Mouse (Mus musculus) neural tube, embryonic 14.5 days (tissue): ENCODE results near the gene Isca1. TPM values are rescaled to one million over a fixed set of nuclear protein-coding genes. Genes with fewer than 3 reads are reported as not detected.

Experiments used
- ATAC-seq: fragments of 200-750 bp; cut with Nextera tagmentation; 2 replicates; pipeline ENCODE4 v1.8.0; 2017; ENCODE audit warnings: low read depth, mild to moderate bottlenecking, moderate TSS enrichment, moderate library complexity
- H3K27ac ChIP-seq: fragments of 300-500 bp; sonication (generic); 2 replicates; pipeline ENCODE4 v1.5.1; 2014; ENCODE audit warnings: low read depth, mild to moderate bottlenecking, control low read depth, low read length, moderate library complexity, mixed read lengths
- H3K27me3 ChIP-seq: fragments of 300-500 bp; sonication (generic); 2 replicates; pipeline ENCODE4 v1.6.1; 2014; ENCODE audit warnings: low read length; ENCODE audit not compliant: control insufficient read depth, insufficient read depth
- H3K36me3 ChIP-seq: fragments of 300-500 bp; sonication (generic); 2 replicates; pipeline ENCODE4 v1.6.1; 2014; ENCODE audit warnings: low read length, mixed read lengths; ENCODE audit not compliant: control insufficient read depth, insufficient read depth
- H3K4me1 ChIP-seq: fragments of 300-500 bp; sonication (generic); 2 replicates; pipeline ENCODE4 v1.6.1; 2014; ENCODE audit warnings: low read length; ENCODE audit not compliant: control insufficient read depth, insufficient read depth
- H3K4me2 ChIP-seq: fragments of 300-500 bp; sonication (generic); 2 replicates; pipeline ENCODE4 v1.6.1; 2014; ENCODE audit warnings: mild to moderate bottlenecking, low read depth, low read length, control low read depth
- H3K4me3 ChIP-seq: fragments of 300-500 bp; sonication (generic); 2 replicates; pipeline ENCODE4 v1.5.1; 2014; ENCODE audit warnings: low read depth, low read length, control low read depth, mixed read lengths
- H3K9ac ChIP-seq: fragments of 300-500 bp; sonication (generic); replicated peaks from 2 replicates; pipeline ENCODE4 v1.6.1; 2014; ENCODE audit warnings: low read depth, mild to moderate bottlenecking, control low read depth, low read length, mixed read lengths
- H3K9me3 ChIP-seq: fragments of 300-500 bp; sonication (generic); 2 replicates; pipeline ENCODE4 v1.6.1; 2016; ENCODE audit warnings: low read length; ENCODE audit not compliant: control insufficient read depth
- WGBS: fragments of 180-500 bp; shearing (Covaris S2); extraction: QIAGEN DNeasy Blood & Tissue Kit; methylation state at CpG from one replicate; pipeline ENCODE4 v1.1.7; 2014; 5-methylcytosine and 5-hydroxymethylcytosine counted together
- polyA plus RNA-seq: library from polyadenylated mRNA; unstranded; fragments of >200 nt; fragmentation: Nextera tagmentation; extraction: Ambion mirVana; gene quantifications from 2 replicates; pipeline ENCODE4 v1.2.1, GENCODE M21; 2014

Isca1 gene
- polyA plus RNA-seq, result 184 and 200 TPM in 2 replicates

GRCm38 (mm10) chr13:59769296-59770163 is at the start of gene Isca1:
TSS of gene Isca1 (minus strand) at chr13:59769810.
- H3K4me3 ChIP-seq, result peak within 1 kb of the TSS; percentile 84
- peak within 1 kb of the TSS; percentile 85 for H3K4me2 ChIP-seq
- H3K4me1 ChIP-seq, result peaks cover 27% of the 10 kb centered on the region
- H3K27me3 ChIP-seq, result no peaks in the 10 kb centered on the region
- whole genome bisulfite sequencing, result under 1% methylated on average over 85 of the region's 91 CpGs
- H3K9me3 ChIP-seq, result no peaks in the 10 kb centered on the region
- no peaks in the 10 kb centered on the region for H3K36me3 ChIP-seq
- ATAC-seq, result peak; percentile 98
- H3K27ac ChIP-seq, result peak within 1 kb of the TSS; percentile 95
- H3K9ac ChIP-seq, result peak within 1 kb of the TSS; percentile 55

GRCm38 (mm10) chr13:59817352-59817751 is 47.7 kb upstream of the Isca1 start:
- no peak overlapping the region for H3K27ac ChIP-seq
- no peaks in the 10 kb centered on the region for H3K27me3 ChIP-seq
- H3K4me1 ChIP-seq, result peaks cover 32% of the 10 kb centered on the region
- H3K4me2 ChIP-seq, result no peak overlapping the region
- 91% methylated on average over 4 of the region's 4 CpGs for WGBS
- H3K4me3 ChIP-seq, result no peak overlapping the region
- H3K36me3 ChIP-seq, result peaks cover 26% of the 10 kb centered on the region
- no peak for ATAC-seq
- no peaks in the 10 kb centered on the region for H3K9me3 ChIP-seq
- H3K9ac ChIP-seq, result no peak overlapping the region

DNA sequence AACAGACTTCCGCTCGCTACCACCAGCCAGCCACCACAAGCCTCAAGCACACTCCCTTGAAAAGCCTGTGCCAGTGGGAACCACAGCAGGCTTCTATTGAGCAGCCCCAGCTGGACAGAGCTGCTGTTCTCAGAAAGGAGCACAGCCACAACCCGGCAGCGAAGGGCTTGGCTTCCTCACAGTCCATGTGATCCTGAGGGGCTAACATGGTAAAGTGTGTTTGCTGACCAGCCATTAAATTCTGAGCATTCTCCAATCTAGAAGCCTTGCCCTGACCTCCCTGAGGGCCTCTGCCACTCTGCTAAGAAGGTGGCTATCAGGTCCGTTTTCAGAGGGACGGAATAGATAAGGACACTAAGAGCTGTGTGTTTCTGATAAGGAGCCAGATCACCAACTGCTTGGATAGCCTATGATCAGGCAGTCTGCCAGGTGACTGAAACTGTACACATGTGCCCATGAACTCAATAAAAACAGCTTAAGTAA is 44.5 kb upstream of the Isca1 start:
- no peaks in the 10 kb centered on the region for H3K27me3 ChIP-seq
- H3K36me3 ChIP-seq, result peaks cover 51% of the 10 kb centered on the region
- peaks cover 6% of the 10 kb centered on the region; the same call in 1 of the 2 replicates for H3K4me1 ChIP-seq
- H3K4me3 ChIP-seq, result no peak overlapping the region
- H3K4me2 ChIP-seq, result no peak overlapping the region
- no peak overlapping the region for H3K9ac ChIP-seq
- no peak overlapping the region for H3K27ac ChIP-seq
- no peaks in the 10 kb centered on the region for H3K9me3 ChIP-seq
- no peak for ATAC-seq
- 88% methylated on average over 6 of the region's 6 CpGs for WGBS

DNA sequence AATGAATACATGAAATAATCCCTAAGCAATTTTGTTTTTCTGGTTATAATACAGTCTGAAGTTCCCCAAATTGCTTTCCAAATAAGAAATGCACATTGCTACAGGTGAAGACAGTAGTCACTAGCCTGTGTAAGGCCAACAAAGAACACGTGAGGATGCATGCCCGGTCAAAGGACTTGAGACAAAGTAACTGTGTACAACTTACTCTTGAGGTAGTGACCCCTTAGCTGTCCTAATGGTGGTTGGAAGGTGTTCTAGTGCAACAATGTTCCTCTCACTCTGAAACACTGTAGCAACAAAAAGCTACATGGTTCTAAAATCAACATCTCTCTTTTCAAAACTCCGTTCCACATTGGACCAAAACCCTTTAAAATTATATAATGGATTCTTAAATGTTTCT is 42.0 kb upstream of the Isca1 start:
- Histone ChIP-seq H3K4me3 (no peak overlapping the region), H3K9me3 (no peaks in the 10 kb centered on the region), H3K4me2 (no peak overlapping the region), H3K4me1 (no peaks in the 10 kb centered on the region), H3K27ac (no peak overlapping the region), H3K27me3 (no peaks in the 10 kb centered on the region), H3K36me3 (peaks cover 66% of the 10 kb centered on the region), H3K9ac (no peak overlapping the region)
- ATAC-seq, result no peak
- over 99% methylated on average over 3 of the region's 3 CpGs for WGBS

GRCm38 (mm10) chr13:59801000-59801399 is 31.4 kb upstream of the Isca1 start:
- 90% methylated on average over 6 of the region's 6 CpGs for WGBS
- Histone ChIP-seq H3K9me3 (no peaks in the 10 kb centered on the region), H3K4me2 (no peak overlapping the region), H3K27me3 (no peaks in the 10 kb centered on the region), H3K4me3 (no peak overlapping the region), H3K9ac (no peak overlapping the region), H3K27ac (no peak overlapping the region), H3K4me1 (no peaks in the 10 kb centered on the region), H3K36me3 (peaks cover 93% of the 10 kb centered on the region)
- no peak for ATAC-seq

- Histone ChIP-seq H3K4me1 (no peaks in the 10 kb centered on the region), H3K9ac (no peak overlapping the region), H3K27ac (no peak overlapping the region), H3K9me3 (no peaks in the 10 kb centered on the region), H3K4me2 (no peak overlapping the region), H3K4me3 (no peak overlapping the region), H3K27me3 (no peaks in the 10 kb centered on the region), H3K36me3 (peaks cover 92% of the 10 kb centered on the region)
- 92% methylated on average over 2 of the region's 2 CpGs for WGBS
- ATAC-seq, result no peak
These were observed 30.5 kb upstream of the Isca1 start for GRCm38 (mm10) chr13:59800077-59800476.

DNA sequence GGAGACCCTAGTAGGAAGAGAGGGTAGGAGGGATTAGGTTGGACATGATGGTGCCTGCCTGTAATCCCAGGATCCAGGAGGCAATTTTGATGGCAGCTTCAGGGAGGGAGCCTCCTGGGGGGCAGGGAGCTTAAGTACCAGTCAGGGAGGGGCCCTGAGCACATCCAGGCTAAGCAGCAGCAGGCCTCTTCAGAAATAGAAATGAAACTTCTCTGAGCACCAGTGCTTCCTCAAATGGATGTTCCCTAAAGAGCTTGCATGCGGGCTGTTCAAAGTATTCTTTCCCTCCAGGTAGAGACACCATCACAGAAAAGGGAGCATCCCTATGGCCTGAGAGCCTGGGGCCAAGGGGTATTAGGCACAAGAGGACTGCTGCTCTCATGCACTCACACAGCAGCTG is 28.7 kb upstream of the Isca1 start:
- 100% methylated on average over 1 of the region's 1 CpGs for WGBS
- Histone ChIP-seq H3K36me3 (peaks cover 88% of the 10 kb centered on the region), H3K9me3 (no peaks in the 10 kb centered on the region), H3K9ac (no peak overlapping the region), H3K27me3 (no peaks in the 10 kb centered on the region), H3K27ac (no peak overlapping the region), H3K4me2 (no peak overlapping the region), H3K4me1 (no peaks in the 10 kb centered on the region), H3K4me3 (no peak overlapping the region)
- ATAC-seq, result no peak

DNA sequence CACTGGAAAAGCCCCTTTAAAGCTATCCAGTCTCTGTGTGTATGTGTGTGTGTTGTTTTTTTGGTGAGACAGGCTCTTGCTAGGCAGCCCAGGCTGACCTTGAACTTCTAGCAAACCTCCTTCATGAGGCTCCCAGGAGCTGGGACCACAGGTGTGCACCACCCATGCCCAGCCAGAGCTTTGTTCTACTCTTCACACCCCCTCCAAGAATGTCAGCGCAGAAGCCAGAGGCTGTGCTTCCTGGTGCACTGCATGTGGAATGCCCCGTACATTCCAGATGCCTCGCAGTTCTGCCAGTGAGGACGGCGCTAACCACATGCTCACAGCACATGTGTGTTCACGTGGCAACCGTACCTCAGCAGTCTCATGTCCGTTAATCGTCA is 26.8 kb upstream of the Isca1 start:
- H3K9ac ChIP-seq, result no peak overlapping the region
- H3K9me3 ChIP-seq, result no peaks in the 10 kb centered on the region
- H3K4me3 ChIP-seq, result no peak overlapping the region
- no peak overlapping the region for H3K27ac ChIP-seq
- peaks cover 81% of the 10 kb centered on the region for H3K36me3 ChIP-seq
- 93% methylated on average over 9 of the region's 9 CpGs for WGBS
- H3K4me1 ChIP-seq, result no peaks in the 10 kb centered on the region
- H3K4me2 ChIP-seq, result no peak overlapping the region
- no peaks in the 10 kb centered on the region for H3K27me3 ChIP-seq
- ATAC-seq, result no peak

DNA sequence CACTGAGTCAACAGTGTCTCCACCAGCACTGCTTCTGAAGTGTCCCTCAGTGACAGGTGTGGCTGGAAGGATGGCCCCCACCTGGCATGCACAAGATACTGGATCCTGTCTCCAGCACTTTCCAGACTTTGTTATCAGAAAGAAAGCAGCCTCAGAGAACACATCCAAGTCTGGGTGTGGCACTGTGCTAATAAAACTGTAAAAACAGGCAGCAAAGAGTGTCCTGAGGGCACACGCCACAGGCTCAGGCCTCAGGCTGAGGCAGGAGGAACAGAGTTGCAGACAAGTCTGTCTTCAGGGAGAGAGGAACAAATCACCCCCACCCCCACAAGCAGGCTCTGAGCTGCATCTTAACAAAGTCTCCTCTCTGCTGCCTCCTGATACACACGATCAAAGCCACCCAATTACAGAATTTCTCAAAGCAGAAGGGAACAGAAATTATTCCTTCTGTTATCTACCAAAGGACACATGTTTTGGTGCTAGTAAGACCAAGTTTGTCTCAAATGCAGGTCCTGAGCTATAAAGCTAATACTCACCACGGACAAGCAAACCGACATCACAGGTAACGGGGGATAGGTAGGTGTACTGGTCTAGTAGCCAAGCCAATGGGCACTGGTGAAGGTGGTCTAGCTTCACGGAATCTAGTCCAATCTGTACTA is 26.3 kb upstream of the Isca1 start:
- Histone ChIP-seq H3K4me3 (no peak overlapping the region), H3K9ac (no peak overlapping the region), H3K4me2 (no peak overlapping the region), H3K27me3 (no peaks in the 10 kb centered on the region), H3K36me3 (peaks cover 77% of the 10 kb centered on the region), H3K9me3 (no peaks in the 10 kb centered on the region), H3K27ac (no peak overlapping the region), H3K4me1 (no peaks in the 10 kb centered on the region)
- ATAC-seq, result no peak
- WGBS, result 96% methylated on average over 6 of the region's 6 CpGs
